Mouse (Mus musculus) lung, postnatal 0 days (tissue): ENCODE measurements at regions not wholly inside any gene's neighbourhood (a gene's known extent, or its start where the extent isn't known, plus 50 kb on each side); places are given as distances from the start of the nearest gene placed in this dataset.

Experiments
- CTCF ChIP-seq: IDR thresholded peaks from 2 replicates; pipeline ENCODE4 v1.5.1; 2016; ENCODE audit warnings: antibody characterized with exemption, mild to moderate bottlenecking
- EP300 ChIP-seq: IDR thresholded peaks from 2 replicates; pipeline ENCODE4 v1.6.1; 2016; ENCODE audit warnings: antibody characterized with exemption, mild to moderate bottlenecking, control low read depth

GRCm38 (mm10) chr3:40076824-40077223 is 454.3 kb upstream of the Intu start:
- TF ChIP-seq CTCF (no peak), EP300 (no peak)
